Mouse (Mus musculus): ENCODE measurements at regions not wholly inside any gene's neighbourhood (a gene's known extent, or its start where the extent isn't known, plus 50 kb on each side); places are given as distances from the start of the nearest gene placed in this dataset.

DNA sequence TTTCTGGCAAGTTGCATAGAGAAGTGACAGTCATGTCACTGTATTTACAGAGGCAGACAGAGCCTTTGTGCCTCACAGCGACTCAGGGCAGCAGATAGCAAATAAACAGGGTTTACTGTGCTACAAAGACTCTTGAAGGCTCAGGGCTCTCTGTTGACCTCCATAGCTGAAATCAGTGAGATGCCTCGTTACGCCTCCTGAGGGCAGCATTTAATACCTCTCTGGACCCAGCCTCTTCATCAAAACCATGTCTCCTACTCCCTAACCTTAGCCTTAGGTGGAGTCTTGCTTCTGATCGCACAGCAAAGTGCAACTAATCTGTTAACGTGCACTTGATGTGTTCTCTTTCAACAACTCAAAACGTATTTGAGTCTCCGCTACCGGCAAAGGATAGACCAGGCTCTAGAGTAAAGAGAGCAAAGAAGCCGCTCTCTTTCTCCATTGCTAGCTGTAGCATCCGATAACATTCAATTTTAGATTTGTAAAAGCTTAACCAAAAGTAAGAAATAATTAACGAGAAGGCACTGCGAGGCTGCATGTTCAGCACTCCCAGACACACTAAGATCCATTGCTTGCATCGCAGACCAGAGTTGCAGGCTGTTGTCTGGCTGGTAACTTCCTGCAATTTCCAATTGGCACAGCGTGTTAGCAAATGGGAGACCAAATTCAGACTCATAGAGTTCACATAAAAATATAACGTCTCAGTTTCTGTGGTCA, 101.1 kb upstream of the Man2a1 start:
- TF ChIP-seq CTCF (IDR thresholded peaks at IDR 0.05; ENCODE audit: control insufficient read depth, insufficient read depth, insufficient replicate concordance, low read depth, low read length) (no peak), POLR2A (IDR thresholded peaks at IDR 0.05; ENCODE audit: control insufficient read depth, low read depth, low read length) (no peak)

Data from testis, adult 2 months (tissue).